Mouse (Mus musculus) T-cell, adult 66 days (primary cell): ENCODE measurements around the gene Txlng. TPM values are rescaled to one million over a fixed set of nuclear protein-coding genes. Genes with fewer than 3 reads are reported as not detected.

Source experiments
- total RNA-seq, 2 experiments: library from RNA; stranded (reverse); gene quantifications; 3 replicates in 1 of 2; 4 replicates in 1 of 2; pipeline ENCODE4 v1.2.4; 2023

Txlng gene
- total RNA-seq: 10 to 100 TPM; 31.3 to 37.5 TPM

DNA sequence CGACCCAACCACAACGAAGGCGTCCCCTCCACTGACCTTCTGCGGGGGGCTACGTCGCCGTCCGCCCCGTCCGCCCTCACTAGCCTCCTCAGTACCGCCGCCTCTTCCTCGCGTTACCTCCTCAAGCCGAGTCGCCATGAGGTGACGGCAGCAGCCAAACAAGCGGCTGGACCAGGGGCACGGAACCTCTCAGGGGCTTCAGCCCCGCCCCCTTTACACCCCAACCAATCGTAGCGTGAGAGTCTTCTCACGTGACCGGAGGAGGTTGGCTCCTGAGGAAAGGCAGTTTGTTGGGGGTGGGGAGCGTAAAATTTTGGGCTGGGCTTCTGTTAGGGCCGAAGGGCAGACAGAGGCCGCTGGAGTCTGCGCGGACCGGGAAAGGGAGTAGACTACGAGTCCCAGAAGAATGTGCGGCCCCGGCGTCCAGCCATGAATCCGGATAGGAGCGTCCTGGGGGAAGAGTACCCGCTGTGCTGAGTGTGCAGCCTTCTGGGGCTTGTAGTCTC is at the start of gene Txlng:
Txlng (minus strand) TSS at position 252 of the 506 bp plus-strand sequence.

GRCm38 (mm10) chrX:162760115-162760942 is 68.9 kb downstream of the Txlng start, which contains the start of gene Rbbp7:
Rbbp7 (plus strand) TSS chrX:162760402.

Other genes starting within 250 kb of the Txlng start
- under 1 TPM; 0.15 to 0.36 TPM for gene Reps2, start 185.8 kb downstream of the Txlng start, total RNA-seq
- 100 to 1,000 TPM; 109 to 115 TPM for gene Rbbp7, start 69.1 kb downstream of the Txlng start, total RNA-seq
- gene Syap1, start 59.0 kb upstream of the Txlng start, total RNA-seq: 10 to 100 TPM; 20.1 to 21.3 TPM
- gene Ctps2, start 71.8 kb upstream of the Txlng start, total RNA-seq: 100 to 1,000 TPM; 142 to 146 TPM
- not detected for gene S100g, start 135.1 kb upstream of the Txlng start, total RNA-seq